In genomic region chr2:92784916-92785315, GRCm38 (mm10) we compare ENCODE assay signal across 20 mouse cellular contexts.
A peak's percentile ranks its signal among the peaks of the same experiment; 100 is the strongest.
DNase-seq lines count a peak whose midpoint lies in the region; ATAC-seq lines count a peak whose summit lies in the region.
"Had no signal": no experiment of that assay in that cellular context is flagged by ENCODE, and none has a peak within 500 bp of the region (broad histone marks: within the 10 kb centered on the region; RNA-seq: fewer than 3 reads in every experiment).

No protein-coding gene starts in this region.

- WGBS in heart, embryonic 11.5 days (ENCODE audit: insufficient replicate concordance) = 37% methylated on average over 2 of the region's 2 CpGs
- 35% methylated on average over 2 of the region's 2 CpGs for WGBS in heart, embryonic 10.5 days
- WGBS in midbrain, embryonic 13.5 days = 53% methylated on average over 2 of the region's 2 CpGs
- 54% methylated on average over 2 of the region's 2 CpGs for WGBS in midbrain, embryonic 16.5 days

- no peaks in the 10 kb centered on the region for H3K36me3 ChIP-seq in heart, embryonic 11.5 days (ENCODE audit: control insufficient read depth, insufficient read depth, low read length)
- H3K36me3 ChIP-seq in heart, embryonic 10.5 days = no peaks in the 10 kb centered on the region
- H3K36me3 ChIP-seq in midbrain, embryonic 13.5 days = no peaks in the 10 kb centered on the region
- H3K36me3 ChIP-seq in midbrain, embryonic 16.5 days (ENCODE audit: control insufficient read depth, insufficient read depth, low read length) = no peaks in the 10 kb centered on the region
- H3K36me3 ChIP-seq: G1E had no signal

- H3K9ac ChIP-seq in heart, embryonic 11.5 days (ENCODE audit: low read depth, low read length) = no peak overlapping the region
- no peak overlapping the region for H3K9ac ChIP-seq in midbrain, embryonic 13.5 days (replicated peaks)
- H3K9ac ChIP-seq in midbrain, embryonic 16.5 days (ENCODE audit: low read depth, low read length) = no peak overlapping the region

- intact Hi-C loops in heart, postnatal 14 days (cut with DNase I) = no loop called here

- no peak overlapping the region for H3K4me2 ChIP-seq in heart, embryonic 11.5 days
- H3K4me2 ChIP-seq in midbrain, embryonic 13.5 days (replicated peaks) = no peak overlapping the region
- H3K4me2 ChIP-seq in midbrain, embryonic 16.5 days (ENCODE audit: low read length) = no peak overlapping the region

- no peak overlapping the region for H3K27ac ChIP-seq in heart, embryonic 11.5 days (ENCODE audit: low read depth, low read length)
- H3K27ac ChIP-seq in heart, embryonic 10.5 days = no peak overlapping the region
- H3K27ac ChIP-seq in midbrain, embryonic 13.5 days = 0 out of 2 replicates have a peak overlapping the region, but pooled peaks have one; percentile 19
- no peak overlapping the region for H3K27ac ChIP-seq in midbrain, embryonic 16.5 days (ENCODE audit: low read length)

- no peak for ATAC-seq in heart, embryonic 11.5 days (replicated peaks; ENCODE audit: insufficient number of reproducible peaks, low FRiP score, low TSS enrichment)
- ATAC-seq in midbrain, embryonic 13.5 days = no peak
- no peak for ATAC-seq in midbrain, embryonic 16.5 days
- ATAC-seq: activated CD4-positive, CD25-positive, alpha-beta regulatory T cell, adult 4 months; CD4-positive, CD25-positive, alpha-beta regulatory T cell, adult 4 months; Patski had no signal

- no peak overlapping the region for H3K4me3 ChIP-seq in heart, embryonic 11.5 days (ENCODE audit: low read depth, low read length)
- H3K4me3 ChIP-seq in heart, embryonic 10.5 days = no peak overlapping the region
- no peak overlapping the region for H3K4me3 ChIP-seq in midbrain, embryonic 13.5 days (replicated peaks)
- no peak overlapping the region for H3K4me3 ChIP-seq in midbrain, embryonic 16.5 days (ENCODE audit: low read depth, low read length)

- no peaks in the 10 kb centered on the region for H3K9me3 ChIP-seq in heart, embryonic 11.5 days (replicated peaks; ENCODE audit: control insufficient read depth, low read length)
- H3K9me3 ChIP-seq in heart, embryonic 10.5 days = no peaks in the 10 kb centered on the region
- no peaks in the 10 kb centered on the region for H3K9me3 ChIP-seq in midbrain, embryonic 13.5 days
- H3K9me3 ChIP-seq in midbrain, embryonic 16.5 days (replicated peaks; ENCODE audit: control insufficient read depth, low read length, poor library complexity, severe bottlenecking) = no peaks in the 10 kb centered on the region
- H3K9me3 ChIP-seq: G1E had no signal

- DNase-seq in heart, adult 11 months = peak; percentile 64
- DNase-seq in heart, embryonic 10.5 days (ENCODE audit: low spot score) = peak; percentile 66
- DNase-seq in heart, postnatal 14 days = no peak
- DNase-seq: adrenal gland, adult 2 months; adrenal gland, adult 8-10 months; adrenal gland, postnatal 10 days; adrenal gland, postnatal 14 days; adrenal gland, postnatal 25 days; adrenal gland, postnatal 36 days; B cell, adult 2 months; cerebellum, adult 11 months; cerebellum, adult 11-12 months; cerebellum, adult 18-20 months had no signal

- no peaks in the 10 kb centered on the region for H3K4me1 ChIP-seq in heart, embryonic 11.5 days (ENCODE audit: control insufficient read depth, insufficient read depth, low read length)
- no peaks in the 10 kb centered on the region for H3K4me1 ChIP-seq in heart, embryonic 10.5 days
- peaks cover 9% of the 10 kb centered on the region; the same call in 1 of the 2 replicates for H3K4me1 ChIP-seq in midbrain, embryonic 13.5 days (replicated peaks)
- H3K4me1 ChIP-seq in midbrain, embryonic 16.5 days (ENCODE audit: control insufficient read depth, insufficient read depth, low read length) = peaks cover 4% of the 10 kb centered on the region; the same call in 1 of the 2 replicates

- H3K27me3 ChIP-seq in heart, embryonic 11.5 days (ENCODE audit: control insufficient read depth, insufficient read depth, low read length) = peaks cover 3% of the 10 kb centered on the region; the same call in 1 of the 2 replicates
- H3K27me3 ChIP-seq in heart, embryonic 10.5 days (ENCODE audit: insufficient read depth, poor library complexity, severe bottlenecking) = peaks cover 6% of the 10 kb centered on the region; the same call in 1 of the 2 replicates
- H3K27me3 ChIP-seq in midbrain, embryonic 13.5 days = no peaks in the 10 kb centered on the region
- H3K27me3 ChIP-seq in midbrain, embryonic 16.5 days (ENCODE audit: control insufficient read depth, insufficient read depth, low read depth, low read length) = no peaks in the 10 kb centered on the region

Comparison
In these comparisons a context has a peak if more than half of its experiments do, and no peak if none do; other contexts are left out.
1. DNase-seq: peak in heart, adult 11 months (single experiment) and heart, embryonic 10.5 days (single experiment); none in heart, postnatal 14 days (0 of 2).